7 mouse cellular contexts compared by ENCODE assay signal in genomic region chr13:17983194-17983593, GRCm38 (mm10). TPM values are rescaled to one million over a fixed set of nuclear protein-coding genes. Genes with fewer than 3 reads are reported as not detected.
DNase-seq lines count a peak whose midpoint lies in the region; ATAC-seq and TF ChIP-seq lines count a peak whose summit lies in the region.

No protein-coding gene starts in this region.

- no peak overlapping the region for H3K27ac ChIP-seq in neural tube, embryonic 14.5 days (ENCODE audit: low read depth, low read length)
- no peak overlapping the region for H3K27ac ChIP-seq in olfactory bulb, adult 2 months (ENCODE audit: insufficient read depth, low read depth, low read length)

- peaks cover 10% of the 10 kb centered on the region for H3K36me3 ChIP-seq in neural tube, embryonic 14.5 days (ENCODE audit: control insufficient read depth, insufficient read depth, low read length)

- no peaks in the 10 kb centered on the region for H3K27me3 ChIP-seq in neural tube, embryonic 14.5 days (ENCODE audit: control insufficient read depth, insufficient read depth, low read length)

- peak; percentile 62; the same call in 1 of the 2 replicates for TF ChIP-seq CTCF in olfactory bulb, adult 2 months (IDR thresholded peaks at IDR 0.05; ENCODE audit: insufficient read depth, low read depth, low read length)

- WGBS in neural tube, embryonic 14.5 days = 54% methylated on average over 4 of the region's 4 CpGs
- 10% methylated on average over 4 of the region's 4 CpGs for WGBS in olfactory bulb, adult 2 months

- no peaks in the 10 kb centered on the region for H3K4me1 ChIP-seq in neural tube, embryonic 14.5 days (ENCODE audit: control insufficient read depth, insufficient read depth, low read length)
- H3K4me1 ChIP-seq in olfactory bulb, adult 2 months (ENCODE audit: control insufficient read depth, insufficient read depth, low read length) = no peaks in the 10 kb centered on the region

- H3K4me3 ChIP-seq in neural tube, embryonic 14.5 days (ENCODE audit: low read depth, low read length) = no peak overlapping the region
- no peak overlapping the region for H3K4me3 ChIP-seq in olfactory bulb, adult 2 months (ENCODE audit: insufficient read depth, low read depth, low read length)

- no peak for DNase-seq in neural tube, embryonic 10.5 days (ENCODE audit: extremely low spot score, low spot score)
- DNase-seq in R1 (ENCODE audit: low read depth, low spot score) = peak; percentile 73
- peak; percentile 31 for DNase-seq in cerebellum, adult 9-10 months
- peak; percentile 8 to 19 for DNase-seq in gastrocnemius, adult 8-10 months (ENCODE audit: low spot score in 2 of 2)
- peak; percentile 55 to 64 for DNase-seq in left cerebral cortex, adult 18-20 months (ENCODE audit: low spot score in 2 of 2)

- H3K9me3 ChIP-seq in neural tube, embryonic 14.5 days (ENCODE audit: control insufficient read depth, low read length) = no peaks in the 10 kb centered on the region

- ATAC-seq in neural tube, embryonic 14.5 days (ENCODE audit: low read depth) = 0 out of 2 replicates have a peak, but pooled peaks have one; percentile 14

- H3K9ac ChIP-seq in neural tube, embryonic 14.5 days (replicated peaks; ENCODE audit: low read depth, low read length) = no peak overlapping the region

- H3K4me2 ChIP-seq in neural tube, embryonic 14.5 days (ENCODE audit: low read depth, low read length) = no peak overlapping the region

- no peak for TF ChIP-seq POLR2A in olfactory bulb, adult 2 months (IDR thresholded peaks at IDR 0.05; ENCODE audit: insufficient read depth, low read depth, low read length)

RNA-seq across cellular contexts. Expression of gene Yae1d1, which starts 10.0 kb away (rescaled TPM):
- polyA plus RNA-seq in neural tube, embryonic 14.5 days (2014; fragmentation: Nextera tagmentation; extraction: Ambion mirVana) = 79.4 and 87.9 TPM in 2 replicates
- total RNA-seq in gastrocnemius, adult 8-10 months (2022) = 10 to 100 TPM; 13.0 to 17.5 (median 14.0) TPM
- total RNA-seq in left cerebral cortex, adult 18-20 months (2021) = 10 to 100 TPM; 24.8 to 27.5 TPM
- not detected in 2 replicates for polyA plus RNA-seq in olfactory bulb, adult 2 months (2012; ENCODE audit: insufficient read depth, insufficient read length, low replicate concordance, missing spikeins)

RNA-seq across cellular contexts. Expression of gene Rala, which starts 39.2 kb away (rescaled TPM):
- polyA plus RNA-seq in neural tube, embryonic 14.5 days (2014; fragmentation: Nextera tagmentation; extraction: Ambion mirVana) = 202 and 224 TPM in 2 replicates
- total RNA-seq in gastrocnemius, adult 8-10 months (2022) = 10 to 100 TPM; 18.9 to 24.1 (median 23.6) TPM
- 10 to 100 TPM; 59.2 to 60.3 TPM for total RNA-seq in left cerebral cortex, adult 18-20 months (2021)
- not detected in 2 replicates for polyA plus RNA-seq in olfactory bulb, adult 2 months (2012; ENCODE audit: insufficient read depth, insufficient read length, low replicate concordance, missing spikeins)
